Mouse (Mus musculus) left cerebral cortex, postnatal 10 days (tissue): ENCODE measurements at regions not wholly inside any gene's neighbourhood (a gene's known extent, or its start where the extent isn't known, plus 50 kb on each side); places are given as distances from the start of the nearest gene placed in this dataset.
A peak's percentile ranks its signal among the peaks of the same experiment; 100 is the strongest.

Experiments used
- DNase-seq, 2 experiments: peaks; one replicate each; pipeline ENCODE4 v3.0.0; 2021 to 2022; ENCODE audit warnings: low spot score in 2 of 2, mixed read lengths in 1 of 2; ENCODE audit errors: extremely low spot score in 1 of 2
- intact Hi-C: fragments of 180-260 bp; cut with DNase I; formaldehyde crosslinking; loops from one replicate; pipeline ENCODE4 v1.15.1; 2025

- intact Hi-C loops, result loop anchor here (2.0 to 10.0 kb wide), 5 partner anchors 187 to 915 kb away; no protein-coding TSS in a partner anchor
- DNase-seq, result peak; percentile 73 to 80
Measured at GRCm38 (mm10) chr7:111969198-111969887, 54.0 kb upstream of the Usp47 start.

- no peak for DNase-seq
- intact Hi-C loops, result loop anchor here (2.0 to 10.0 kb wide), 5 partner anchors 185 to 913 kb away; no protein-coding TSS in a partner anchor
Measured at GRCm38 (mm10) chr7:111968261-111968660, 55.0 kb upstream of the Usp47 start.

- no peak for DNase-seq
Measured at GRCm38 (mm10) chr7:111966716-111967115, 56.6 kb upstream of the Usp47 start.

GRCm38 (mm10) chr7:111963969-111964368, 59.3 kb upstream of the Usp47 start:
- no peak for DNase-seq
- intact Hi-C loops, result loop anchor here (10.0 kb wide), 2 partner anchors 409 to 909 kb away; no protein-coding TSS in a partner anchor

More at GRCm38 (mm10) chr7:111966716-111967115, 56.6 kb upstream of the Usp47 start:
- intact Hi-C loops, result loop anchor here (5.0 to 10.0 kb wide), 4 partner anchors 412 to 912 kb away; no protein-coding TSS in a partner anchor

GRCm38 (mm10) chr7:111959977-111960376, 63.3 kb upstream of the Usp47 start:
- intact Hi-C loops, result loop anchor here (10.0 kb wide), 2 partner anchors 405 to 905 kb away; no protein-coding TSS in a partner anchor
- no peak for DNase-seq

GRCm38 (mm10) chr7:111956671-111957070, 66.6 kb upstream of the Usp47 start:
- no peak for DNase-seq
- intact Hi-C loops, result no loop called here

GRCm38 (mm10) chr7:111939631-111940030, 83.7 kb upstream of the Usp47 start:
- intact Hi-C loops, result no loop called here
- no peak for DNase-seq

GRCm38 (mm10) chr7:111937547-111937946, 85.8 kb upstream of the Usp47 start:
- DNase-seq, result no peak
- intact Hi-C loops, result no loop called here

GRCm38 (mm10) chr7:111937102-111937501, 86.2 kb upstream of the Usp47 start:
- intact Hi-C loops, result no loop called here
- DNase-seq, result no peak

GRCm38 (mm10) chr7:111932725-111933124, 90.6 kb upstream of the Usp47 start:
- intact Hi-C loops, result no loop called here

GRCm38 (mm10) chr7:111919961-111920360, 103.3 kb upstream of the Usp47 start:
- DNase-seq, result no peak
- intact Hi-C loops, result no loop called here

More at GRCm38 (mm10) chr7:111932725-111933124, 90.6 kb upstream of the Usp47 start:
- DNase-seq, result no peak

- DNase-seq, result peak in 1 of 2 experiments; percentile 11
- intact Hi-C loops, result loop anchor here (10.0 kb wide), 1 partner anchor 59 kb away; no protein-coding TSS in a partner anchor
Measured at GRCm38 (mm10) chr7:111903741-111904231, 119.5 kb upstream of the Usp47 start.

- no peak for DNase-seq
- intact Hi-C loops, result no loop called here
Measured at GRCm38 (mm10) chr7:111897016-111897415, 117.2 kb upstream of the Galnt18 start.

- intact Hi-C loops, result no loop called here
- DNase-seq, result peak; percentile 76 to 78
Measured at GRCm38 (mm10) chr7:111896255-111896654, 116.5 kb upstream of the Galnt18 start.

GRCm38 (mm10) chr7:111882991-111883390, 103.2 kb upstream of the Galnt18 start:
- no peak for DNase-seq
- intact Hi-C loops, result no loop called here

- no peak for DNase-seq
- intact Hi-C loops, result no loop called here
Measured at GRCm38 (mm10) chr7:111880067-111880675, 100.4 kb upstream of the Galnt18 start.

GRCm38 (mm10) chr7:111877591-111877990, 97.8 kb upstream of the Galnt18 start:
- no peak for DNase-seq
- intact Hi-C loops, result no loop called here

- no peak for DNase-seq
- intact Hi-C loops, result no loop called here
Measured at GRCm38 (mm10) chr7:111875949-111876348, 96.2 kb upstream of the Galnt18 start.

- no peak for DNase-seq
- intact Hi-C loops, result no loop called here
Measured at GRCm38 (mm10) chr7:111869337-111869736, 89.6 kb upstream of the Galnt18 start.

- DNase-seq, result no peak
- intact Hi-C loops, result no loop called here
Measured at GRCm38 (mm10) chr7:111863035-111863434, 83.3 kb upstream of the Galnt18 start.
